Mouse (Mus musculus): ENCODE measurements around the gene Cdc37. TPM values are rescaled to one million over a fixed set of nuclear protein-coding genes. Genes with fewer than 3 reads are reported as not detected.

Gene Cdc37
- polyA plus RNA-seq, 1 experiment from 2014 or later, result 256 TPM

- no peaks in the 10 kb centered on the region for H3K4me1 ChIP-seq (replicated peaks; ENCODE audit: insufficient read depth, low read length)
- 72% methylated on average over 4 of the region's 4 CpGs for WGBS
- H3K36me3 ChIP-seq (ENCODE audit: insufficient read depth, low read length), result peaks cover 18% of the 10 kb centered on the region
- no peak overlapping the region for H3K4me2 ChIP-seq (ENCODE audit: low read length)
- no peaks in the 10 kb centered on the region for H3K9me3 ChIP-seq (replicated peaks; ENCODE audit: low read length)
- no peak overlapping the region for H3K9ac ChIP-seq (ENCODE audit: low read depth, low read length)
- no peak for ATAC-seq (replicated peaks; ENCODE audit: low FRiP score, low read depth)
- H3K27ac ChIP-seq, result peak overlapping the region; percentile 19; the same call in 1 of the 2 replicates
- H3K27me3 ChIP-seq (ENCODE audit: insufficient read depth, low read length), result no peaks in the 10 kb centered on the region
- DNase-seq (ENCODE audit: low spot score), result no peak
- TF ChIP-seq CTCF (IDR thresholded peaks at IDR 0.05; ENCODE audit: low read depth), result no peak
- H3K4me3 ChIP-seq (replicated peaks; ENCODE audit: low read depth, low read length), result no peak overlapping the region
Measured at GRCm38 (mm10) chr9:21135329-21135890, 14.4 kb downstream of the Cdc37 start.

- no peak for TF ChIP-seq CTCF (IDR thresholded peaks at IDR 0.05; ENCODE audit: low read depth)
- peak; percentile 28 for DNase-seq (ENCODE audit: low spot score)
- peaks cover 11% of the 10 kb centered on the region for H3K36me3 ChIP-seq (ENCODE audit: insufficient read depth, low read length)
- H3K4me1 ChIP-seq (replicated peaks; ENCODE audit: insufficient read depth, low read length), result 0 out of 2 replicates have a peak, but pooled peaks cover 3% of the 10 kb centered on the region
- H3K27me3 ChIP-seq (ENCODE audit: insufficient read depth, low read length), result no peaks in the 10 kb centered on the region
- H3K27ac ChIP-seq, result peak overlapping the region; percentile 19
- no peak overlapping the region for H3K4me3 ChIP-seq (replicated peaks; ENCODE audit: low read depth, low read length)
- H3K9ac ChIP-seq (ENCODE audit: low read depth, low read length), result no peak overlapping the region
- no peaks in the 10 kb centered on the region for H3K9me3 ChIP-seq (replicated peaks; ENCODE audit: low read length)
- no peak for ATAC-seq (replicated peaks; ENCODE audit: low FRiP score, low read depth)
- 54% methylated on average over 9 of the region's 9 CpGs for WGBS
- H3K4me2 ChIP-seq (ENCODE audit: low read length), result no peak overlapping the region
Measured at GRCm38 (mm10) chr9:21134595-21135328, 15.0 kb downstream of the Cdc37 start.

GRCm38 (mm10) chr9:21133064-21133707 is 16.6 kb downstream of the Cdc37 start:
- Histone ChIP-seq H3K4me1 (replicated peaks; ENCODE audit: insufficient read depth, low read length) (0 out of 2 replicates have a peak, but pooled peaks cover 3% of the 10 kb centered on the region), H3K36me3 (ENCODE audit: insufficient read depth, low read length) (no peaks in the 10 kb centered on the region), H3K4me2 (ENCODE audit: low read length) (no peak overlapping the region), H3K27ac (no peak overlapping the region), H3K4me3 (replicated peaks; ENCODE audit: low read depth, low read length) (no peak overlapping the region), H3K9me3 (replicated peaks; ENCODE audit: low read length) (no peaks in the 10 kb centered on the region), H3K9ac (ENCODE audit: low read depth, low read length) (no peak overlapping the region), H3K27me3 (ENCODE audit: insufficient read depth, low read length) (no peaks in the 10 kb centered on the region)
- TF ChIP-seq CTCF (IDR thresholded peaks at IDR 0.05; ENCODE audit: low read depth), result no peak; the same call in 1 of the 2 replicates
- no peak for DNase-seq (ENCODE audit: low spot score)
- WGBS, result 74% methylated on average over 9 of the region's 9 CpGs
- no peak for ATAC-seq (replicated peaks; ENCODE audit: low FRiP score, low read depth)

- H3K4me1 ChIP-seq (replicated peaks; ENCODE audit: insufficient read depth, low read length), result 0 out of 2 replicates have a peak, but pooled peaks cover 3% of the 10 kb centered on the region
- no peak for DNase-seq (ENCODE audit: low spot score)
- no peaks in the 10 kb centered on the region for H3K36me3 ChIP-seq (ENCODE audit: insufficient read depth, low read length)
- H3K9me3 ChIP-seq (replicated peaks; ENCODE audit: low read length), result no peaks in the 10 kb centered on the region
- H3K9ac ChIP-seq (ENCODE audit: low read depth, low read length), result no peak overlapping the region
- no peak for ATAC-seq (replicated peaks; ENCODE audit: low FRiP score, low read depth)
- 77% methylated on average over 12 of the region's 12 CpGs for WGBS
- peak; percentile 50 for TF ChIP-seq CTCF (IDR thresholded peaks at IDR 0.05; ENCODE audit: low read depth)
- no peak overlapping the region for H3K4me2 ChIP-seq (ENCODE audit: low read length)
- H3K4me3 ChIP-seq (replicated peaks; ENCODE audit: low read depth, low read length), result no peak overlapping the region
- no peak overlapping the region for H3K27ac ChIP-seq
- H3K27me3 ChIP-seq (ENCODE audit: insufficient read depth, low read length), result no peaks in the 10 kb centered on the region
Measured at GRCm38 (mm10) chr9:21132102-21132775, 17.5 kb downstream of the Cdc37 start.

- TF ChIP-seq CTCF (IDR thresholded peaks at IDR 0.05; ENCODE audit: low read depth), result 0 out of 2 replicates have a peak, but pooled peaks have one; percentile 11
- ATAC-seq (replicated peaks; ENCODE audit: low FRiP score, low read depth) (peak; percentile 95), DNase-seq (ENCODE audit: low spot score) (peak; percentile 99)
- peaks cover 8% of the 10 kb centered on the region; the same call in 1 of the 2 replicates for H3K36me3 ChIP-seq (ENCODE audit: insufficient read depth, low read length)
- H3K9me3 ChIP-seq (replicated peaks; ENCODE audit: low read length), result no peaks in the 10 kb centered on the region
- peak within 1 kb of the TSS; percentile 70 for H3K27ac ChIP-seq
- peak within 1 kb of the TSS; percentile 61 for H3K4me3 ChIP-seq (replicated peaks; ENCODE audit: low read depth, low read length)
- no peaks in the 10 kb centered on the region for H3K27me3 ChIP-seq (ENCODE audit: insufficient read depth, low read length)
- 6% methylated on average over 37 of the region's 37 CpGs for WGBS
- peak within 1 kb of the TSS; percentile 57 for H3K9ac ChIP-seq (ENCODE audit: low read depth, low read length)
- H3K4me2 ChIP-seq (ENCODE audit: low read length), result peak within 1 kb of the TSS; percentile 68
- H3K4me1 ChIP-seq (replicated peaks; ENCODE audit: insufficient read depth, low read length), result 0 out of 2 replicates have a peak, but pooled peaks cover 3% of the 10 kb centered on the region
Measured at GRCm38 (mm10) chr9:21131059-21131956, 18.5 kb downstream of the Cdc37 start, which contains the start of gene Tyk2. Gene Tyk2 (minus strand): TSS chr9:21131243.

All from kidney, postnatal 0 days (tissue).